Mouse (Mus musculus) urinary bladder, postnatal 25 days (tissue): ENCODE results near the gene Nup93.

Experiments
- DNase-seq: peaks from one replicate; pipeline ENCODE4 v3.0.0; 2022; ENCODE audit warnings: low spot score

Gene Nup93

GRCm38 (mm10) chr8:94363288-94363688 is 148.9 kb downstream of the Nup93 start:
- peak; percentile 44 for DNase-seq

GRCm38 (mm10) chr8:94363906-94364305 is 149.5 kb downstream of the Nup93 start:
- DNase-seq, result no peak

- DNase-seq, result no peak
Measured at GRCm38 (mm10) chr8:94364686-94365312, 150.4 kb downstream of the Nup93 start.

- DNase-seq, result no peak
Measured at GRCm38 (mm10) chr8:94365410-94365981, 151.1 kb downstream of the Nup93 start.
